Mouse (Mus musculus): ENCODE results near the gene Gm3238. TPM values are rescaled to one million over a fixed set of nuclear protein-coding genes. Genes with fewer than 3 reads are reported as not detected.
"Not testable (repeated sequence)": the region's sequence is repeated elsewhere in the genome, so short reads cannot be mapped to it uniquely, and the experiment has no call there.

The Gm3238 gene
- polyA plus RNA-seq, 1 experiment from 2014 or later, result not detected

- ATAC-seq (ENCODE audit: insufficient read depth, low FRiP score, low TSS enrichment) (no peak), DNase-seq (ENCODE audit: low spot score) (no peak)
These were observed 1.4 kb downstream of the Gm3238 start for GRCm38 (mm10) chr10:77769727-77770126.

DNA sequence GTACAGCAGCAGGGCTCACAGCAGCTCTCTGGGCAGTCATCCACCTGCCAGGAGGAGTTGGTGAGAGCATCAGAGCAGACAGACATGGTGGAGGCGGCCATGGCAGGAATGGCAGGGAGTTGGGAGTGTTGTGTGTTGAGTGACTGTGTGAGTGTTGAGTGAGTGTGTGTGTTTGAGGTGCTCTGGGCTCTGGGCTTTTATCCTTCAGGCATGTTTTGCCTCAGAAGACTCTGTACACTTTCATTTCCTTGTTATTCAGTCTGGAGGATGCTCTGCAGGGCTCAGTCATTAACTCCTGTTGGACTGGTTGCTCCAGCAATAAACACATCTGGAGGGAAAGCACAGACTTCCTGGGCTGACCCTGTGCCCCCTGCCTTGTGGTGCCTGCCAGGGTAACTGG, 11.5 kb downstream of the Gm3238 start, which contains the start of gene Gm3233:
Gene Gm3233, minus strand, starts transcription at position 101 of the 400 bp plus-strand sequence.
- H3K27ac ChIP-seq (ENCODE audit: low read depth, low read length); H3K27me3 ChIP-seq (ENCODE audit: control insufficient read depth, insufficient read depth, low read length); ATAC-seq (ENCODE audit: insufficient read depth, low FRiP score, low TSS enrichment); H3K4me3 ChIP-seq (ENCODE audit: low read depth, low read length); H3K9ac ChIP-seq (ENCODE audit: low read length); H3K36me3 ChIP-seq (ENCODE audit: control insufficient read depth, insufficient read depth, low read length); H3K4me2 ChIP-seq (ENCODE audit: low read depth); H3K9me3 ChIP-seq (ENCODE audit: control insufficient read depth, low read length); H3K4me1 ChIP-seq (ENCODE audit: control insufficient read depth, insufficient read depth, low read length); DNase-seq (ENCODE audit: low spot score): not testable (repeated sequence)
- no CpG with 5 or more reads among the region's 1 CpGs for WGBS

More at GRCm38 (mm10) chr10:77769727-77770126, 1.4 kb downstream of the Gm3238 start:
- Histone ChIP-seq H3K9me3 (ENCODE audit: control insufficient read depth, low read length) (no peaks in the 10 kb centered on the region), H3K4me1 (ENCODE audit: control insufficient read depth, insufficient read depth, low read length) (no peaks in the 10 kb centered on the region), H3K9ac (ENCODE audit: low read length) (no peak overlapping the region), H3K4me2 (ENCODE audit: low read depth) (no peak overlapping the region), H3K4me3 (ENCODE audit: low read depth, low read length) (no peak overlapping the region), H3K27me3 (ENCODE audit: control insufficient read depth, insufficient read depth, low read length) (no peaks in the 10 kb centered on the region), H3K36me3 (ENCODE audit: control insufficient read depth, insufficient read depth, low read length) (no peaks in the 10 kb centered on the region), H3K27ac (ENCODE audit: low read depth, low read length) (no peak overlapping the region)
- 90% methylated on average over 1 of the region's 1 CpGs for whole genome bisulfite sequencing

- no peaks in the 10 kb centered on the region for H3K4me1 ChIP-seq (ENCODE audit: control insufficient read depth, insufficient read depth, low read length)
- no peak overlapping the region for H3K9ac ChIP-seq (ENCODE audit: low read length)
- no peak overlapping the region for H3K4me2 ChIP-seq (ENCODE audit: low read depth)
- H3K27me3 ChIP-seq (ENCODE audit: control insufficient read depth, insufficient read depth, low read length), result no peaks in the 10 kb centered on the region
- ATAC-seq (ENCODE audit: insufficient read depth, low FRiP score, low TSS enrichment) (no peak), DNase-seq (ENCODE audit: low spot score) (no peak)
- no peak overlapping the region for H3K27ac ChIP-seq (ENCODE audit: low read depth, low read length)
- no peaks in the 10 kb centered on the region for H3K36me3 ChIP-seq (ENCODE audit: control insufficient read depth, insufficient read depth, low read length)
- no peak overlapping the region for H3K4me3 ChIP-seq (ENCODE audit: low read depth, low read length)
- no peaks in the 10 kb centered on the region for H3K9me3 ChIP-seq (ENCODE audit: control insufficient read depth, low read length)
These were observed 17.7 kb downstream of the Gm3238 start for GRCm38 (mm10) chr10:77753448-77753847.

DNA sequence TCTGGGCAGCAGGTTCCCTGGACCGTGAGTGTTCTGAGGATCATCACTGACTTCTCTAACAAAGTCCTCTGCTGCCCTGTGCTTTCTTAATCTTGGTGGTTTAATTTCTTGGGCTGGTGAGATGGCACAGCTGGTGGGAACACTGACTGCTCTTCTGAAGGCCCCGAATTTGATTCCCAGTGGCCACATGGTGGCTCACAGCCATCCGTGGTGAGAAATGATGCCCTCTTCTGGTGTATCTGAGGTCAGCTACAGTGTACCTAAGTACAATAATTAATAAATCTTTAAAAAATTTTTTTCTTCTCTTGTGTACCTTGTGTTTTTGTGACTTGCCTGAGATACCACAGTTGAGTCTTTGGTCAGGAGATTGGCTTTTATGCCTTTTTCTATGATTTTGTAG, 18.8 kb downstream of the Gm3238 start:
- H3K4me2 ChIP-seq (ENCODE audit: low read depth); H3K9ac ChIP-seq (ENCODE audit: low read length); ATAC-seq (ENCODE audit: insufficient read depth, low FRiP score, low TSS enrichment); H3K9me3 ChIP-seq (ENCODE audit: control insufficient read depth, low read length); DNase-seq (ENCODE audit: low spot score); H3K36me3 ChIP-seq (ENCODE audit: control insufficient read depth, insufficient read depth, low read length); H3K27me3 ChIP-seq (ENCODE audit: control insufficient read depth, insufficient read depth, low read length); H3K27ac ChIP-seq (ENCODE audit: low read depth, low read length); H3K4me1 ChIP-seq (ENCODE audit: control insufficient read depth, insufficient read depth, low read length); H3K4me3 ChIP-seq (ENCODE audit: low read depth, low read length): not testable (repeated sequence)
- 53% methylated on average over 3 of the region's 3 CpGs for WGBS

DNA sequence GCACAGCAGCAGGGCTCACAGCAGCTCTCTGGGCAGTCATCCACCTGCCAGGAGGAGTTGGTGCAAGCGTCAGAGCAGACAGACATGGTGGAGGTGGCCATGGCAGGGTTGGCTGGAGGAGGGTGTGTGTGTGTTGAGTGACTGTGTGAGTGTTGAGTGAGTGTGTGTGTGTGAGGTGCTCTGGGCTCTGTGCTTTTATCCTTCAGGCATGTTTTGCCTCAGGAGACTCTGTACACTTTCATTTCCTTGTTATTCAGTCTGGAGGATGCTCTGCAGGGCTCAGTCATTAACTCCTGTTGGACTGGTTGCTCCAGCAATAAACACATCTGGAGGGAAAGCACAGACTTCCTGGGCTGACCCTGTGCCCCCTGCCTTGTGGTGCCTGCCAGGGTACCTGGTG, 19.9 kb downstream of the Gm3238 start, which contains the start of gene Gm9736:
Gene Gm9736, minus strand, starts transcription at position 101 of the 400 bp plus-strand sequence.
- not testable (repeated sequence) for H3K9me3 ChIP-seq (ENCODE audit: control insufficient read depth, low read length); H3K4me3 ChIP-seq (ENCODE audit: low read depth, low read length); H3K27ac ChIP-seq (ENCODE audit: low read depth, low read length); H3K9ac ChIP-seq (ENCODE audit: low read length); ATAC-seq (ENCODE audit: insufficient read depth, low FRiP score, low TSS enrichment); H3K36me3 ChIP-seq (ENCODE audit: control insufficient read depth, insufficient read depth, low read length); H3K4me2 ChIP-seq (ENCODE audit: low read depth); DNase-seq (ENCODE audit: low spot score); H3K4me1 ChIP-seq (ENCODE audit: control insufficient read depth, insufficient read depth, low read length); H3K27me3 ChIP-seq (ENCODE audit: control insufficient read depth, insufficient read depth, low read length)
- WGBS, result 75% methylated on average over 1 of the region's 1 CpGs

- DNase-seq (ENCODE audit: low spot score); ATAC-seq (ENCODE audit: insufficient read depth, low FRiP score, low TSS enrichment); H3K4me2 ChIP-seq (ENCODE audit: low read depth); H3K4me1 ChIP-seq (ENCODE audit: control insufficient read depth, insufficient read depth, low read length); H3K9me3 ChIP-seq (ENCODE audit: control insufficient read depth, low read length); H3K36me3 ChIP-seq (ENCODE audit: control insufficient read depth, insufficient read depth, low read length); H3K27me3 ChIP-seq (ENCODE audit: control insufficient read depth, insufficient read depth, low read length); H3K27ac ChIP-seq (ENCODE audit: low read depth, low read length); H3K9ac ChIP-seq (ENCODE audit: low read length); H3K4me3 ChIP-seq (ENCODE audit: low read depth, low read length): not testable (repeated sequence)
- 79% methylated on average over 1 of the region's 1 CpGs for WGBS
These were observed 20.4 kb downstream of the Gm3238 start for GRCm38 (mm10) chr10:77750686-77751085.

DNA sequence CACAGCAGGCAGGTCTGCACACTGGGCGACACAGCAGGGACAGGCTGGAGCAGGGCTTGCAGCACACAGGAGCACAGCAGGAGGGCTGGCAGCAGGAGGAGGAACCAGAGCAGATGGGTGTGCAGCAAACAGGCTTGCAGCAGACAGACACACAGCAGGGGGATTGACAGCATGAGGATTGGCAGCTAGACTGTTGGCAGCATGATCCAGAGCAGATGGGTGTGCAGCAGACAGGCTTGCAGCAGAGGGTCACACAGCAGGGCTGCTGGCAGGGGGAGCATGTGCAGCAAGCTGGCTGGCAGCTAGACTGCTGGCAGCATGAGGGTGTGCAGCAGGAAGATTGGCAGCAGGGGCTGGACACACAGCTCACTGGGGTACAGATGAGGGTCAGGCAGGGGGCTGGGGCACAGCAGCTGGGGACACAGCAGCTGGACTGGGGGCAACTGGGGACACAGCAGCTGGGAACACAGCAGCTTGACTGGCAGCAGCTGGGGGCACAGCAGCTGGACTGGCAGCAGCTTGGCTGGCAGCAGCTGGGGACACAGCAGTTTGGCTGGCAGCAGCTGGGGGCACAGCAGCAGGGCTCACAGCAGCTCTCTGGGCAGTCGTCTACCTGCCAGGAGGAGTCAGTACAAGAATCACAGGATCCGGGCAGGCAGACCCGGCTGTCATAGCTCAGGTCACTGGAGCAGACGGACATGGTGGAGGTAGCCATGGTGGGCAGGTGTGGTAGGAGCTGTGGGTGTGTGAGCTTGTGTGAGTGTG, 29.0 kb downstream of the Gm3238 start, which contains the start of gene Gm18596:
Gene Gm18596, minus strand, starts transcription at position 715 of the 765 bp plus-strand sequence.
- not testable (repeated sequence) for H3K27ac ChIP-seq (ENCODE audit: low read depth, low read length); H3K4me2 ChIP-seq (ENCODE audit: low read depth); H3K9me3 ChIP-seq (ENCODE audit: control insufficient read depth, low read length); H3K36me3 ChIP-seq (ENCODE audit: control insufficient read depth, insufficient read depth, low read length); H3K9ac ChIP-seq (ENCODE audit: low read length); H3K4me3 ChIP-seq (ENCODE audit: low read depth, low read length); ATAC-seq (ENCODE audit: insufficient read depth, low FRiP score, low TSS enrichment); H3K4me1 ChIP-seq (ENCODE audit: control insufficient read depth, insufficient read depth, low read length); DNase-seq (ENCODE audit: low spot score); H3K27me3 ChIP-seq (ENCODE audit: control insufficient read depth, insufficient read depth, low read length)
- WGBS, result 62% methylated on average over 4 of the region's 5 CpGs

GRCm38 (mm10) chr10:77738929-77739328, 32.2 kb downstream of the Gm3238 start:
- Histone ChIP-seq H3K36me3 (ENCODE audit: control insufficient read depth, insufficient read depth, low read length) (no peaks in the 10 kb centered on the region), H3K4me2 (ENCODE audit: low read depth) (no peak overlapping the region), H3K27me3 (ENCODE audit: control insufficient read depth, insufficient read depth, low read length) (no peaks in the 10 kb centered on the region), H3K9ac (ENCODE audit: low read length) (no peak overlapping the region), H3K4me1 (ENCODE audit: control insufficient read depth, insufficient read depth, low read length) (no peaks in the 10 kb centered on the region), H3K9me3 (ENCODE audit: control insufficient read depth, low read length) (no peaks in the 10 kb centered on the region), H3K4me3 (ENCODE audit: low read depth, low read length) (no peak overlapping the region), H3K27ac (ENCODE audit: low read depth, low read length) (no peak overlapping the region)
- no peak for ATAC-seq (ENCODE audit: insufficient read depth, low FRiP score, low TSS enrichment)
- no peak for DNase-seq (ENCODE audit: low spot score)
- WGBS, result 87% methylated on average over 4 of the region's 4 CpGs

- no peak overlapping the region for H3K4me3 ChIP-seq (ENCODE audit: low read depth, low read length)
- no peak overlapping the region for H3K4me2 ChIP-seq (ENCODE audit: low read depth)
- no peaks in the 10 kb centered on the region for H3K4me1 ChIP-seq (ENCODE audit: control insufficient read depth, insufficient read depth, low read length)
- no peaks in the 10 kb centered on the region for H3K27me3 ChIP-seq (ENCODE audit: control insufficient read depth, insufficient read depth, low read length)
- H3K27ac ChIP-seq (ENCODE audit: low read depth, low read length), result no peak overlapping the region
- no peak overlapping the region for H3K9ac ChIP-seq (ENCODE audit: low read length)
- H3K9me3 ChIP-seq (ENCODE audit: control insufficient read depth, low read length), result no peaks in the 10 kb centered on the region
- WGBS, result 86% methylated on average over 1 of the region's 1 CpGs
- no peaks in the 10 kb centered on the region for H3K36me3 ChIP-seq (ENCODE audit: control insufficient read depth, insufficient read depth, low read length)
- DNase-seq (ENCODE audit: low spot score) (no peak), ATAC-seq (ENCODE audit: insufficient read depth, low FRiP score, low TSS enrichment) (no peak)
These were observed 35.2 kb downstream of the Gm3238 start for GRCm38 (mm10) chr10:77735928-77736327.

Data from neural tube, embryonic 11.5 days (tissue).